Mouse (Mus musculus) CH12.LX (cell line): ENCODE data around the gene Dppa2. TPM values are rescaled to one million over a fixed set of nuclear protein-coding genes. Genes with fewer than 3 reads are reported as not detected.

Experiments
- DNase-seq: peaks from one replicate; pipeline ENCODE4 v3.0.0-alpha.2; 2013; ENCODE audit errors: extremely low read depth
- H3K27ac ChIP-seq: 2 replicates; pipeline ENCODE4 v1.5.1; 2012; ENCODE audit warnings: low read depth, mild to moderate bottlenecking, control low read depth, moderate library complexity; ENCODE audit not compliant: insufficient read depth
- H3K27me3 ChIP-seq: replicated peaks from 2 replicates; pipeline ENCODE3; 2012; ENCODE audit warnings: inconsistent platforms
- H3K36me3 ChIP-seq, 2 experiments: replicated peaks in 1 of 2; 2 replicates each; pipeline versions ENCODE3 to v1.6.1; 2012; ENCODE audit warnings: inconsistent platforms in 1 of 2, low read length in 1 of 2, mild to moderate bottlenecking in 1 of 2, mixed read lengths in 1 of 2, moderate library complexity in 1 of 2; ENCODE audit not compliant: control insufficient read depth in 1 of 2, insufficient read depth in 1 of 2
- H3K4me1 ChIP-seq, 2 experiments: 2 replicates each; pipeline ENCODE4 v1.6.1; 2012; ENCODE audit warnings: inconsistent platforms in 1 of 2, moderate library complexity in 1 of 2; ENCODE audit not compliant: insufficient read depth in 2 of 2, control insufficient read depth in 1 of 2
- H3K4me2 ChIP-seq: 2 replicates; pipeline ENCODE4 v1.6.1; 2012; ENCODE audit warnings: low read depth, mild to moderate bottlenecking, control low read depth; ENCODE audit not compliant: poor library complexity, insufficient read depth, severe bottlenecking
- H3K4me3 ChIP-seq, 3 experiments: fragments of 150-350 bp in 1 of 3; sonication (generic) in 1 of 3; replicated peaks in 1 of 3; 2 replicates each; pipeline versions ENCODE3 to v1.5.1; 2011 to 2012; ENCODE audit warnings: low read depth in 2 of 3, low read length in 2 of 3, mild to moderate bottlenecking in 2 of 3, moderate library complexity in 2 of 3, control low read depth in 1 of 3, improper control_type of control experiment in 1 of 3, inconsistent platforms in 1 of 3, mixed read lengths in 1 of 3; ENCODE audit not compliant: poor library complexity in 1 of 3
- H3K79me2 ChIP-seq: replicated peaks from 2 replicates; pipeline ENCODE4 v1.6.1; 2012; ENCODE audit warnings: mild to moderate bottlenecking, moderate library complexity; ENCODE audit not compliant: control insufficient read depth, poor library complexity, insufficient read depth, severe bottlenecking; ENCODE audit errors: extremely low read depth
- H3K9ac ChIP-seq: 2 replicates; pipeline ENCODE4 v1.6.1; 2012; ENCODE audit warnings: low read depth, mild to moderate bottlenecking, control low read depth, moderate library complexity; ENCODE audit not compliant: insufficient read depth
- H3K9me3 ChIP-seq: replicated peaks from 2 replicates; pipeline ENCODE3; 2012; ENCODE audit warnings: low read length, inconsistent platforms, mixed read lengths
- BHLHE40 ChIP-seq: IDR thresholded peaks from 2 replicates; pipeline ENCODE4 v1.6.1; 2011; ENCODE audit warnings: mild to moderate bottlenecking, low read depth, low read length, improper control_type of control experiment
- CHD1 ChIP-seq: IDR thresholded peaks from 2 replicates; pipeline ENCODE4 v1.6.1; 2012; ENCODE audit warnings: low read depth, low read length, improper control_type of control experiment, inconsistent platforms
- CHD2 ChIP-seq: IDR thresholded peaks from 2 replicates; pipeline ENCODE4 v1.6.1; 2011; ENCODE audit warnings: low read length, improper control_type of control experiment
- CTCF ChIP-seq, 2 experiments: IDR thresholded peaks in 1 of 2; conservative IDR thresholded peaks in 1 of 2; 2 replicates each; pipeline ENCODE4 v1.5.1; 2011 to 2012; ENCODE audit warnings: low read depth in 2 of 2, low read length in 2 of 2, improper control_type of control experiment in 1 of 2, inconsistent platforms in 1 of 2, mild to moderate bottlenecking in 1 of 2, moderate library complexity in 1 of 2
- E2F4 ChIP-seq: IDR thresholded peaks from 2 replicates; pipeline ENCODE4 v1.6.1; 2011; ENCODE audit warnings: low read depth, low read length, improper control_type of control experiment; ENCODE audit not compliant: insufficient replicate concordance
- ELF1 ChIP-seq: IDR thresholded peaks from 2 replicates; pipeline ENCODE4 v1.6.1; 2014; ENCODE audit warnings: low read depth, mild to moderate bottlenecking, inconsistent platforms, low read length, improper control_type of control experiment
- EP300 ChIP-seq: IDR thresholded peaks from 2 replicates; pipeline ENCODE4 v1.6.1; 2011; ENCODE audit warnings: low read length, improper control_type of control experiment
- ETS1 ChIP-seq: conservative IDR thresholded peaks from 2 replicates; pipeline ENCODE4 v1.6.1; 2012; ENCODE audit warnings: low read depth, mild to moderate bottlenecking, inconsistent platforms, low read length, improper control_type of control experiment, moderate library complexity
- IRF4 ChIP-seq: IDR thresholded peaks from 2 replicates; pipeline ENCODE4 v1.6.1; 2014; ENCODE audit warnings: low read depth, mild to moderate bottlenecking, inconsistent platforms, low read length, improper control_type of control experiment
- JUN ChIP-seq: IDR thresholded peaks from 2 replicates; pipeline ENCODE4 v1.6.1; 2011; ENCODE audit warnings: low read depth, mild to moderate bottlenecking, low read length, improper control_type of control experiment, moderate library complexity; ENCODE audit not compliant: insufficient read depth
- KAT2A ChIP-seq: IDR thresholded peaks from 2 replicates; pipeline ENCODE4 v1.6.1; 2012; ENCODE audit warnings: low read length, improper control_type of control experiment, inconsistent platforms; ENCODE audit not compliant: insufficient replicate concordance
- MAZ ChIP-seq: IDR thresholded peaks from 2 replicates; pipeline ENCODE4 v1.6.1; 2012; ENCODE audit warnings: low read depth, mild to moderate bottlenecking, inconsistent platforms, low read length, improper control_type of control experiment, moderate library complexity
- MYC ChIP-seq: IDR thresholded peaks from 2 replicates; pipeline ENCODE4 v1.6.1; 2011; ENCODE audit warnings: low read depth, mild to moderate bottlenecking, improper control_type of control experiment, low read length
- NELFE ChIP-seq: IDR thresholded peaks from 2 replicates; pipeline ENCODE4 v1.6.1; 2011; ENCODE audit warnings: low read depth, low read length, improper control_type of control experiment
- POLR2AphosphoS2 ChIP-seq: IDR thresholded peaks from 2 replicates; pipeline ENCODE4 v1.6.1; 2011; ENCODE audit warnings: low read depth, low read length, improper control_type of control experiment
- SMC3 ChIP-seq: IDR thresholded peaks from 2 replicates; pipeline ENCODE4 v1.6.1; 2011; ENCODE audit warnings: low read depth, low read length, improper control_type of control experiment
- TCF12 ChIP-seq: IDR thresholded peaks from 2 replicates; pipeline ENCODE4 v1.6.1; 2014; ENCODE audit warnings: low read depth, mild to moderate bottlenecking, inconsistent platforms, low read length, improper control_type of control experiment
- UBTF ChIP-seq: IDR thresholded peaks from 2 replicates; pipeline ENCODE4 v1.6.1; 2012; ENCODE audit warnings: low read depth, mild to moderate bottlenecking, inconsistent platforms, low read length, improper control_type of control experiment, moderate library complexity
- USF1 ChIP-seq: IDR thresholded peaks from 2 replicates; pipeline ENCODE4 v1.6.1; 2014; ENCODE audit warnings: low read depth, mild to moderate bottlenecking, inconsistent platforms, low read length, improper control_type of control experiment
- dilution Hi-C: fragments of 300-500 bp; cut with MboI; formaldehyde crosslinking; loops from 2 replicates; pipeline ENCODE4 v1.14.3; 2020; ENCODE audit warnings: low sequenced_read_pairs; ENCODE audit not compliant: extremely low pct_unique_long_range_greater_than_20kb, extremely low pct_ligation_motif_present
- in situ Hi-C: fragments of 300-500 bp; cut with MboI; formaldehyde crosslinking; loops from 3 replicates; pipeline ENCODE4 v1.14.3; 2019; ENCODE audit warnings: low sequenced_read_pairs, low pct_ligation_motif_present, low pct_unique_long_range_greater_than_20kb, mixed read lengths
- polyA plus RNA-seq: library from polyadenylated mRNA; unstranded; fragments of >175 nt; gene quantifications from 2 replicates; pipeline ENCODE4 v1.2.1, GENCODE M21; 2012; ENCODE audit warnings: low read depth; ENCODE audit not compliant: insufficient read length
- total RNA-seq, 2 experiments: library from RNA; depleted of rRNA; stranded (reverse); fragments of 300-350 nt in 1 of 2; fragments of >200 nt in 1 of 2; gene quantifications; 2 replicates each; pipeline ENCODE4 v1.2.3; 2012 to 2014

Gene Dppa2
- total and polyA plus RNA-seq, 3 experiments = 0.13 TPM; not detected in 2

DNA sequence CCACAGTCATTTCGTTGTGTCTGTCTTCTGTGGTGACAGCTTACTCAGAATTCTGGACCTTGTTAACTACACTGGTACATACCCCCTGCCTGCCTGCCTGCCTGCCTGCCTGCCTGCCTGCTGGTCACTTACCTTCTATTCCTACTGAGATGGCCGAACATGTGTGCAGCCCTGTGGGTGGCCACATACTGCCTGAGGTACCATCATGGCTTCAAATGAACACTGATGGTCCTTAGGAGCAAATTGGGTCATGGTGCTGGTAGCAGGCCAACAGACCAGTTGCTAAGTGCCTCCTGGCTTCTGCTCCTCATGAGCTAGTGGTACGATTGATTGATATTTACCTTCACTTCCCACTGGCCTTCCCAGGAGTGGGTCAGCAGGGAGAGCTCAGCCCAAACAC lies 28.1 kb downstream of the Dppa2 start:
- Histone ChIP-seq H3K9ac (no peak overlapping the region), H3K4me1 (no peaks in the 10 kb centered on the region), H3K27me3 (no peaks in the 10 kb centered on the region), H3K4me3 (no peak overlapping the region), H3K79me2 (no peaks in the 10 kb centered on the region), H3K9me3 (peaks cover 71% of the 10 kb centered on the region), H3K36me3 (no peaks in the 10 kb centered on the region), H3K27ac (no peak overlapping the region), H3K4me2 (no peak overlapping the region)
- no peak for DNase-seq
- in situ Hi-C loops = no loop called here
- dilution Hi-C loops = no loop called here
- TF ChIP-seq ETS1 (no peak), JUN (no peak), EP300 (no peak), UBTF (no peak), MAZ (no peak), POLR2AphosphoS2 (no peak), NELFE (no peak), ELF1 (no peak), KAT2A (no peak)

DNA sequence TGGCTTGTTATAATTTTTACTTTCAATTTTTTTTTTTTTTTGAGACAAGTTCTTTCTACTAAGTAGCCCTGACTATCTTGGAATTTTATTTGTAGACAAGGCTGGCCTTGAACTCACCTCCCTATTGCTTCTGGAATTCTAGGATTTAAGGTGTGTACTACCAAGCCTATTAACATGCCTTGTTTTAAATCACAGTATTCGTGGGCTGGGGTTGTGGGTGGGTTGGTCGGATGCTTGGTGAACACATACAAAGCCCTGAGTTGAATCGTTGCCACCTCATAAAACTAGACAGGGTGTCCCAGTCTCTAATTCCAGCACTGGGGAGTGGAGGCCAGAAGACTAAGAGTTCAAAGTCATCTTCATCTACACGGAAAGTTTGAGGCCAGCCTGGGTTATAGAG lies 31.6 kb downstream of the Dppa2 start:
- no peak for TF ChIP-seq ELF1
- no peak for TF ChIP-seq TCF12
- TF ChIP-seq SMC3 = no peak
- no peak for TF ChIP-seq USF1
- no peak for TF ChIP-seq ETS1
- TF ChIP-seq CHD2 = no peak
- TF ChIP-seq BHLHE40 = no peak
- no peak for TF ChIP-seq CHD1
- no peak for TF ChIP-seq EP300
- TF ChIP-seq CTCF (conservative IDR thresholded peaks at IDR 0.05 in 1 of 2, IDR thresholded peaks at IDR 0.05 in 1 of 2; ENCODE audit: low read depth in 2 of 2, low read length in 2 of 2) = no peak
- TF ChIP-seq E2F4 = no peak
- no peak for TF ChIP-seq MYC
- TF ChIP-seq IRF4 = no peak
- DNase-seq = no peak
- H3K27me3 ChIP-seq = no peaks in the 10 kb centered on the region
- no peaks in the 10 kb centered on the region for H3K4me1 ChIP-seq
- no peak overlapping the region for H3K27ac ChIP-seq
- H3K79me2 ChIP-seq = no peaks in the 10 kb centered on the region
- H3K9ac ChIP-seq = no peak overlapping the region
- H3K4me3 ChIP-seq = no peak overlapping the region
- dilution Hi-C loops = no loop called here
- H3K9me3 ChIP-seq = peaks cover 71% of the 10 kb centered on the region
- in situ Hi-C loops = no loop called here
- no peak overlapping the region for H3K4me2 ChIP-seq
- H3K36me3 ChIP-seq = no peaks in the 10 kb centered on the region
